Mouse (Mus musculus): ENCODE measurements at regions not wholly inside any gene's neighbourhood (a gene's known extent, or its start where the extent isn't known, plus 50 kb on each side); places are given as distances from the start of the nearest gene placed in this dataset.

- no peak for DNase-seq (ENCODE audit: low spot score in 2 of 2)
Measured at GRCm38 (mm10) chr4:22998994-22999393, 510.8 kb upstream of the Pou3f2 start.

GRCm38 (mm10) chr4:22997198-22997985, 509.2 kb upstream of the Pou3f2 start:
- DNase-seq (ENCODE audit: low spot score in 2 of 2): no peak

GRCm38 (mm10) chr4:22986763-22987468, 498.8 kb upstream of the Pou3f2 start:
- no peak for DNase-seq (ENCODE audit: low spot score in 2 of 2)

GRCm38 (mm10) chr4:22973585-22974116, 485.5 kb upstream of the Pou3f2 start:
- no peak for DNase-seq (ENCODE audit: low spot score in 2 of 2)

GRCm38 (mm10) chr4:22972784-22973584, 484.8 kb upstream of the Pou3f2 start:
- DNase-seq (ENCODE audit: low spot score in 2 of 2): no peak

- no peak for DNase-seq (ENCODE audit: low spot score in 2 of 2)
Measured at GRCm38 (mm10) chr4:22971127-22971526, 483.0 kb upstream of the Pou3f2 start.

- DNase-seq (ENCODE audit: low spot score in 2 of 2): no peak
Measured at GRCm38 (mm10) chr4:22970495-22970894, 482.3 kb upstream of the Pou3f2 start.

- no peak for DNase-seq (ENCODE audit: low spot score in 2 of 2)
Measured at GRCm38 (mm10) chr4:22949422-22949821, 461.3 kb upstream of the Pou3f2 start.

GRCm38 (mm10) chr4:22948880-22949279, 460.7 kb upstream of the Pou3f2 start:
- DNase-seq (ENCODE audit: low spot score in 2 of 2): no peak

GRCm38 (mm10) chr4:22946788-22947406, 458.7 kb upstream of the Pou3f2 start:
- no peak for DNase-seq (ENCODE audit: low spot score in 2 of 2)

- no peak for DNase-seq (ENCODE audit: low spot score in 2 of 2)
Measured at GRCm38 (mm10) chr4:22938302-22938701, 450.1 kb upstream of the Pou3f2 start.

- peak; percentile 59 to 79 for DNase-seq (ENCODE audit: low spot score in 2 of 2)
Measured at GRCm38 (mm10) chr4:22924181-22924580, 436.0 kb upstream of the Pou3f2 start.

GRCm38 (mm10) chr4:22914886-22915285, 426.7 kb upstream of the Pou3f2 start:
- DNase-seq (ENCODE audit: low spot score in 2 of 2): peak in 1 of 2 experiments; percentile 12

GRCm38 (mm10) chr4:22892694-22893046, 404.5 kb upstream of the Pou3f2 start:
- no peak for DNase-seq (ENCODE audit: low spot score in 2 of 2)

- DNase-seq (ENCODE audit: low spot score in 2 of 2): no peak
Measured at GRCm38 (mm10) chr4:22891974-22892693, 404.0 kb upstream of the Pou3f2 start.

GRCm38 (mm10) chr4:22880692-22881091, 392.5 kb upstream of the Pou3f2 start:
- DNase-seq (ENCODE audit: low spot score in 2 of 2): no peak

GRCm38 (mm10) chr4:22875392-22875791, 387.2 kb upstream of the Pou3f2 start:
- DNase-seq (ENCODE audit: low spot score in 2 of 2): no peak

GRCm38 (mm10) chr4:22836124-22836445, 347.9 kb upstream of the Pou3f2 start:
- no peak for DNase-seq (ENCODE audit: low spot score in 2 of 2)

- no peak for DNase-seq (ENCODE audit: low spot score in 2 of 2)
Measured at GRCm38 (mm10) chr4:22835381-22836123, 347.4 kb upstream of the Pou3f2 start.

GRCm38 (mm10) chr4:22833851-22834440, 345.8 kb upstream of the Pou3f2 start:
- no peak for DNase-seq (ENCODE audit: low spot score in 2 of 2)

All from left cerebral cortex, adult 9 months (tissue).